Mouse (Mus musculus): ENCODE data around the gene Ptch2. TPM values are rescaled to one million over a fixed set of nuclear protein-coding genes. Genes with fewer than 3 reads are reported as not detected.

The Ptch2 gene
- polyA plus RNA-seq, 1 experiment from 2014 or later: 4.5 TPM

DNA sequence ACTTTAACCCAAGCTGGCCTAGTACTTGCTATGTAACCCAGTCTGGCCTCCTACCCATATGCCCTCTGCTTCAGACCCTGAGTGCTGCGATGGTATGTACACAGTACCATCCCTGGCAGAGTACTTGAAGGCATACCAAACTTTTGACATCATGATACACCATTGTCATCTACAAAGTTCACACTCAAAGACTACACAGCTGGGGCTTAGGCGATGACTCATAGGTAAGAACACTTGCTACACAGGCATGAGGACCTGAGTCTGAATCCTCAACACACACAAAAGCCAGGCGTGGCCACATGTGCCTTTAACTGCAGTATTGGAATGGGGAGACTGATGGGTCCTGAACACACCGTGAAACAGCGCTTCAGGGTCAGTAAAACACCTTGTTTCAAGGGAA lies 24.7 kb upstream of the Ptch2 start:
- ATAC-seq (ENCODE audit: low FRiP score): no peak
- H3K4me1 ChIP-seq: no peaks in the 10 kb centered on the region
- H3K9me3 ChIP-seq (replicated peaks): no peaks in the 10 kb centered on the region
- no peak overlapping the region for H3K27ac ChIP-seq
- peaks cover 56% of the 10 kb centered on the region for H3K36me3 ChIP-seq
- no peak overlapping the region for H3K4me2 ChIP-seq (replicated peaks)
- WGBS: 95% methylated on average over 5 of the region's 5 CpGs
- no peak overlapping the region for H3K9ac ChIP-seq
- H3K4me3 ChIP-seq: no peak overlapping the region
- H3K27me3 ChIP-seq: no peaks in the 10 kb centered on the region

DNA sequence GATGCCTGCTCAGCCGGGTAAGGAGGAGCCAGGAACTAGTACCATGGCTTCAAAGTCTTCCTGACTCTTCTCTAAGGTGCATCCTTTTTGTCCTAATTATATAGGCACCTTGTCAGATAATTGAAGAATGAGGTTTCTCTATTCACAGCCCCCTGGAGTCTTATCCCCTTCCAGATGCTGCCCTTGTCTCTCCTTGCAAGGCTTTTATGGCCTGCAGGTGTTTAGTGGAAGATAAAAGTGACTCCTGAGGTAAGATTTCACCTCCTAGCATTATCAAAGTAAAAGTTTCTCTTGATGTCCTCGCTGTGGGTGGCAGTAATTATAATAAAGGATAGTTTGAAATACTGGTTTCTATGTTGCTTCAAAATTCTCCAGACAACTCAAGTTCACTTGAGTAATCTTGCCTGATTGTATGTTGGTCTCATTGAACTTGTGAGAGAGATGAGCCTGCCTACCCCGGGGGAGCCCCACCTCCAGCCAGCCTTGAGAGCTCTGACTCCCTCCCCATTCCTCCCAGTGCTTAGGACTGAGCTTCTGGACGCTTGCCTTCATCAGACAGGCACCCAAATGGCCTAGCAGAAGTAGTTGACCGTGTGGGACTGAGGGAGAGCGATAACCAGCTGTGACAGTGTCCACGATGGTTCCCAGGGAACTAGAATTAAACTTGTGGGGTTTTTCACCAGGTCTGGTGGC lies 7.8 kb upstream of the Ptch2 start:
- ATAC-seq (ENCODE audit: low FRiP score): no peak
- no peak overlapping the region for H3K9ac ChIP-seq
- H3K4me1 ChIP-seq: no peaks in the 10 kb centered on the region
- H3K9me3 ChIP-seq (replicated peaks): no peaks in the 10 kb centered on the region
- H3K27ac ChIP-seq: no peak overlapping the region
- H3K4me3 ChIP-seq: no peak overlapping the region
- no peak overlapping the region for H3K4me2 ChIP-seq (replicated peaks)
- H3K36me3 ChIP-seq: peaks cover 13% of the 10 kb centered on the region
- no peaks in the 10 kb centered on the region for H3K27me3 ChIP-seq
- WGBS: 78% methylated on average over 7 of the region's 7 CpGs

GRCm38 (mm10) chr4:117090586-117090985 lies 5.3 kb upstream of the Ptch2 start:
- ATAC-seq (ENCODE audit: low FRiP score): no peak
- no peak overlapping the region for H3K4me3 ChIP-seq
- WGBS: 80% methylated on average over 7 of the region's 7 CpGs
- H3K36me3 ChIP-seq: peaks cover 8% of the 10 kb centered on the region
- H3K4me2 ChIP-seq (replicated peaks): no peak overlapping the region
- no peak overlapping the region for H3K27ac ChIP-seq
- peaks cover 11% of the 10 kb centered on the region for H3K27me3 ChIP-seq
- H3K9me3 ChIP-seq (replicated peaks): no peaks in the 10 kb centered on the region
- H3K4me1 ChIP-seq: peaks cover 4% of the 10 kb centered on the region
- H3K9ac ChIP-seq: no peak overlapping the region

- H3K27ac ChIP-seq: no peak overlapping the region
- H3K9ac ChIP-seq: no peak overlapping the region
- no peak for ATAC-seq (ENCODE audit: low FRiP score)
- no peaks in the 10 kb centered on the region for H3K9me3 ChIP-seq (replicated peaks)
- peaks cover 38% of the 10 kb centered on the region for H3K27me3 ChIP-seq
- H3K4me2 ChIP-seq (replicated peaks): no peak overlapping the region
- peaks cover 29% of the 10 kb centered on the region for H3K4me1 ChIP-seq
- WGBS: 83% methylated on average over 3 of the region's 3 CpGs
- no peaks in the 10 kb centered on the region for H3K36me3 ChIP-seq
- no peak overlapping the region for H3K4me3 ChIP-seq
These were observed 1.1 kb upstream of the Ptch2 start for GRCm38 (mm10) chr4:117094626-117095361.

DNA sequence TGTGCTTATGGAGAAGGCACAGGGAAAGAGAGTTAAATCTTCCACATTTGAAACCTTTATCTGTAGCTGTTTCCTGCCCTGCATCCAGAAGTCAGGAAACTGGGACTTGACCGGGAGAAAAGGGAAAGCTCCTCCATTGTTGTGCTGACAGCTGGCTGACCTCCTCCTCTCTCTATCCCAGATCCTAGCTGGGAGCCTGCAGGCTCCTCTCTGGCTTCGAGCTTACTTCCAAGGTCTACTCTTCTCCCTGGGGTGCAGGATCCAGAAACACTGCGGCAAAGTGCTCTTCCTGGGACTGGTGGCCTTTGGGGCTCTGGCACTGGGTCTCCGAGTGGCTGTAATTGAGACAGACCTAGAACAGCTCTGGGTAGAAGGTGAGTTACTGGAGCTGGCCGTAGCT lies 791 bp downstream of the Ptch2 start:
- H3K36me3 ChIP-seq: no peaks in the 10 kb centered on the region
- H3K9ac ChIP-seq: peak overlapping the region; percentile 71
- H3K27ac ChIP-seq: no peak overlapping the region
- ATAC-seq (ENCODE audit: low FRiP score): no peak
- H3K27me3 ChIP-seq: peaks cover 38% of the 10 kb centered on the region
- H3K4me2 ChIP-seq (replicated peaks): peak overlapping the region; percentile 90
- peaks cover 29% of the 10 kb centered on the region for H3K4me1 ChIP-seq
- H3K9me3 ChIP-seq (replicated peaks): no peaks in the 10 kb centered on the region
- H3K4me3 ChIP-seq: peak overlapping the region; percentile 60
- WGBS: 13% methylated on average over 5 of the region's 5 CpGs

GRCm38 (mm10) chr4:117097969-117098763 lies 2.3 kb downstream of the Ptch2 start:
- WGBS: 59% methylated on average over 8 of the region's 8 CpGs
- H3K27ac ChIP-seq: no peak overlapping the region
- no peaks in the 10 kb centered on the region for H3K9me3 ChIP-seq (replicated peaks)
- H3K9ac ChIP-seq: 0 out of 2 replicates have a peak overlapping the region, but pooled peaks have one; percentile 2
- peak overlapping the region; percentile 90; the same call in 1 of the 2 replicates for H3K4me2 ChIP-seq (replicated peaks)
- no peak overlapping the region for H3K4me3 ChIP-seq
- no peaks in the 10 kb centered on the region for H3K36me3 ChIP-seq
- H3K4me1 ChIP-seq: peaks cover 29% of the 10 kb centered on the region
- no peak for ATAC-seq (ENCODE audit: low FRiP score)
- H3K27me3 ChIP-seq: peaks cover 38% of the 10 kb centered on the region

GRCm38 (mm10) chr4:117098764-117099036 lies 2.8 kb downstream of the Ptch2 start:
- no peak overlapping the region for H3K4me2 ChIP-seq (replicated peaks)
- no peaks in the 10 kb centered on the region for H3K9me3 ChIP-seq (replicated peaks)
- peaks cover 29% of the 10 kb centered on the region for H3K4me1 ChIP-seq
- H3K4me3 ChIP-seq: no peak overlapping the region
- no peak overlapping the region for H3K9ac ChIP-seq
- ATAC-seq (ENCODE audit: low FRiP score): no peak
- WGBS: 67% methylated on average over 2 of the region's 2 CpGs
- H3K27me3 ChIP-seq: peaks cover 38% of the 10 kb centered on the region
- no peak overlapping the region for H3K27ac ChIP-seq
- no peaks in the 10 kb centered on the region for H3K36me3 ChIP-seq

DNA sequence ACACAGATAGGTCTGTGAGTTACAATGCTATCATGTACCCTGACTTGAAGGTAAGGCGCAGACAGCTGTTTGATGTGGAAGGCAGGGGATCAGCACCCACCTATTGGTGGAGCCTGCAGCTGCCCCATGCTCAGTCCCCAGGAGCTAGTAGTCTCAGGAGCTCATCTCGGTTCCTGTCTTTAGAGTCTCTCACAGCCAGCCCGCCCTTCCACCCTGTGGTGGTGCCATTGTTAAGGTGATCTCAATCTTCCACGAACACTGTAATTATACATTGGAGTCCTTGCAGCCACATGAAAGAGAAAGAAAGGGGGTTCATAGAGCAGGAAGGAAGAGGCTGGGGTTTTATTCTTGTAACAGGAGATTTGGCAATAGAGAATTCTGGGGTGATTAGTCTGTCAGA lies 4.2 kb downstream of the Ptch2 start:
- H3K27ac ChIP-seq: no peak overlapping the region
- no peaks in the 10 kb centered on the region for H3K9me3 ChIP-seq (replicated peaks)
- H3K36me3 ChIP-seq: no peaks in the 10 kb centered on the region
- H3K4me1 ChIP-seq: peaks cover 29% of the 10 kb centered on the region
- WGBS: 78% methylated on average over 4 of the region's 4 CpGs
- H3K4me2 ChIP-seq (replicated peaks): no peak overlapping the region
- H3K27me3 ChIP-seq: peaks cover 28% of the 10 kb centered on the region; the same call in 1 of the 2 replicates
- H3K9ac ChIP-seq: no peak overlapping the region
- ATAC-seq (ENCODE audit: low FRiP score): no peak
- no peak overlapping the region for H3K4me3 ChIP-seq

GRCm38 (mm10) chr4:117101218-117101617 lies 5.3 kb downstream of the Ptch2 start:
- no peaks in the 10 kb centered on the region for H3K36me3 ChIP-seq
- H3K27me3 ChIP-seq: peaks cover 20% of the 10 kb centered on the region; the same call in 1 of the 2 replicates
- no peak overlapping the region for H3K27ac ChIP-seq
- WGBS: 47% methylated on average over 7 of the region's 7 CpGs
- H3K4me2 ChIP-seq (replicated peaks): no peak overlapping the region
- H3K4me3 ChIP-seq: no peak overlapping the region
- H3K9ac ChIP-seq: no peak overlapping the region
- peaks cover 22% of the 10 kb centered on the region for H3K4me1 ChIP-seq
- no peaks in the 10 kb centered on the region for H3K9me3 ChIP-seq (replicated peaks)
- ATAC-seq (ENCODE audit: low FRiP score): no peak

- H3K36me3 ChIP-seq: peaks cover 17% of the 10 kb centered on the region
These were observed 8.8 kb downstream of the Ptch2 start for GRCm38 (mm10) chr4:117104672-117105071.

DNA sequence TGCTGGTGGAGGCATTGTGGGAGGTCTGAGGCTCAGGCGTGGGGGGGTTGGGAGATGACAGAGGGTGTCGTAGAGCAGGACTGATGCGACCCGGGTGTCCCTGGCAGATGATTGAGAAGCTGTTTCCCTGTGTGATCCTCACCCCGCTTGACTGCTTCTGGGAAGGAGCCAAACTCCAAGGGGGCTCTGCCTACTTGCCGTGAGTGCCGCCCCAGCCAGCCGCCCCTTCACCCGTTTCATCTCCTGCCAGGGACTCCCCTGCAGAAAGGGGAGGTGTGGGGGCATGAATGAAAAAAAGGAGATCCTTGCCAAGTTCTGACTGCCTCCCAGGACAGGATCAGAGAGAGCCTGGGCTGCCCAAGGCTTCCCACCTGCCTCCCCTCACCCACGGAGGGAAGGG lies 9.3 kb downstream of the Ptch2 start:
- Histone ChIP-seq H3K27me3 (no peaks in the 10 kb centered on the region), H3K4me2 (replicated peaks) (no peak overlapping the region), H3K4me1 (0 out of 2 replicates have a peak, but pooled peaks cover 3% of the 10 kb centered on the region), H3K36me3 (peaks cover 19% of the 10 kb centered on the region), H3K27ac (no peak overlapping the region), H3K4me3 (no peak overlapping the region), H3K9ac (no peak overlapping the region), H3K9me3 (replicated peaks) (no peaks in the 10 kb centered on the region)
- WGBS: 58% methylated on average over 10 of the region's 10 CpGs
- peak; percentile 14; the same call in 1 of the 2 replicates for ATAC-seq (ENCODE audit: low FRiP score)

More at GRCm38 (mm10) chr4:117104672-117105071, 8.8 kb downstream of the Ptch2 start:
- no peak overlapping the region for H3K27ac ChIP-seq
- peak; percentile 33; the same call in 1 of the 2 replicates for ATAC-seq (ENCODE audit: low FRiP score)
- WGBS: 83% methylated on average over 10 of the region's 10 CpGs
- no peak overlapping the region for H3K9ac ChIP-seq
- H3K9me3 ChIP-seq (replicated peaks): no peaks in the 10 kb centered on the region
- H3K4me1 ChIP-seq: 0 out of 2 replicates have a peak, but pooled peaks cover 3% of the 10 kb centered on the region
- H3K4me2 ChIP-seq (replicated peaks): no peak overlapping the region
- H3K4me3 ChIP-seq: no peak overlapping the region
- H3K27me3 ChIP-seq: no peaks in the 10 kb centered on the region

GRCm38 (mm10) chr4:117107813-117108523 lies 12.1 kb downstream of the Ptch2 start:
- Histone ChIP-seq H3K4me1 (0 out of 2 replicates have a peak, but pooled peaks cover 3% of the 10 kb centered on the region), H3K9ac (no peak overlapping the region), H3K27ac (no peak overlapping the region), H3K27me3 (no peaks in the 10 kb centered on the region), H3K9me3 (replicated peaks) (no peaks in the 10 kb centered on the region), H3K4me2 (replicated peaks) (no peak overlapping the region), H3K4me3 (no peak overlapping the region), H3K36me3 (peaks cover 25% of the 10 kb centered on the region)
- WGBS: 91% methylated on average over 18 of the region's 18 CpGs
- no peak for ATAC-seq (ENCODE audit: low FRiP score)

All from hindbrain, embryonic 12.5 days (tissue).